Mouse (Mus musculus): ENCODE data around the gene Fdx1. TPM values are rescaled to one million over a fixed set of nuclear protein-coding genes. Genes with fewer than 3 reads are reported as not detected.

The Fdx1 gene
- polyA plus RNA-seq, 1 experiment: 30.5 TPM

DNA sequence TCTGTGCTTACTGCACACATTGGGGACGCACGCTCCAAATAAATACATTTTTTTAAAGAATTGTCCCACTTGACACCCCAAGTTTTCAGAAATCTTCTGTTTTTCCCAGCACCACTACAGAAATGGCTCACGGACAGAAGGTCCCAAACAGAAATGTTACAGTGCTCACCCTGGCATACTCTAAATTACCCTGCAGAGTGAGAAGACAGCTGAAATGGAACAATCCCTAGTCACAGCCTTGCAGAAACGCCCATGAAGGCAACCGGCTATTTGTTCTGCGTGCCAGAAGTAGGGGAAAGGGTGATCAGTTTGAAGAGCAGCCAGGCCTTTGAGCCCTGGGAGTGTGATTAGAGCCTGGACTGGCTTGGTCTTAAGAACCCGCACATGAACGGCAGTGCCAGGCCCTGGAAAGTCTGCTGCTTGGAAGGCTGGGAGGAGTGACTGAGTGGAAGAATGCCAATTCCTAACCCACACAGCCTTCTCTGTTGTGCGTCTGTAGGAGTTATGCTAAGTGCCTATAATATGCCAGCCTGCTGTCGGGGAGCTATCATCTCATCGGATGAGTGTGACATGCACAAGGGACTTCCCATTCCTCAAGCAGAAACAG lies 22.2 kb upstream of the Fdx1 start:
- peaks cover 3% of the 10 kb centered on the region; the same call in 1 of the 2 replicates for H3K4me1 ChIP-seq (replicated peaks; ENCODE audit: control insufficient read depth, insufficient read depth, low read length)
- no peak for TF ChIP-seq CTCF (IDR thresholded peaks at IDR 0.05; ENCODE audit: borderline replicate concordance, control insufficient read depth, extremely low read depth, insufficient read depth, low read length, poor library complexity)
- TF ChIP-seq POLR2A (IDR thresholded peaks at IDR 0.05; ENCODE audit: control insufficient read depth, extremely low read depth, insufficient read depth, low read length, poor library complexity): no peak
- DNase-seq: no peak
- no peaks in the 10 kb centered on the region for H3K36me3 ChIP-seq (ENCODE audit: control insufficient read depth, insufficient read depth, low read length)
- no peaks in the 10 kb centered on the region for H3K27me3 ChIP-seq (ENCODE audit: control insufficient read depth, insufficient read depth, low read length)
- no peak overlapping the region for H3K27ac ChIP-seq (ENCODE audit: control insufficient read depth, insufficient read depth, low read length)
- no peak overlapping the region for H3K4me3 ChIP-seq (ENCODE audit: control insufficient read depth, insufficient read depth, low read length)
- 96% methylated on average over 11 of the region's 11 CpGs for WGBS

DNA sequence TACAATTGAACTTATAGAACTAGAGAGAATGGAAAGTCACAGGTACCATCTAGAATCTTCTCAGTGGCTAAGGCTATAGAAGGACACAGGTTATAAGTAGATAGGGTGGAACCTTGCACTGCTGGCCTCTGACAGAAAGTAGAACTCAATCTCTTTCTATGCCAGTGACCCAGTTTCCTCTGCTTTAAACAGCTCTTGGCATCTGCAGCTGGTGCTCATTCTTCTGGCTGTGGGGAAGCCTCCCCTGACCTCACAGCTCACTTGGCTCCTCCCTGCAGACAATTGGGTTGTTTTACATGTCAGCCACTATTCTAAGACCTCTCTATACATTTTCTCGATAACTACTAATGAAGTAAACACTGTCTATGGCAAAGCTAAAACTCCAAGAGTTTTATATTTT lies 17.8 kb upstream of the Fdx1 start:
- Histone ChIP-seq H3K4me1 (replicated peaks; ENCODE audit: control insufficient read depth, insufficient read depth, low read length) (peaks cover 6% of the 10 kb centered on the region; the same call in 1 of the 2 replicates), H3K36me3 (ENCODE audit: control insufficient read depth, insufficient read depth, low read length) (no peaks in the 10 kb centered on the region), H3K27ac (ENCODE audit: control insufficient read depth, insufficient read depth, low read length) (no peak overlapping the region), H3K27me3 (ENCODE audit: control insufficient read depth, insufficient read depth, low read length) (no peaks in the 10 kb centered on the region), H3K4me3 (ENCODE audit: control insufficient read depth, insufficient read depth, low read length) (no peak overlapping the region)
- 90% methylated on average over 1 of the region's 1 CpGs for WGBS
- no peak for TF ChIP-seq CTCF (IDR thresholded peaks at IDR 0.05; ENCODE audit: borderline replicate concordance, control insufficient read depth, extremely low read depth, insufficient read depth, low read length, poor library complexity)
- no peak for TF ChIP-seq POLR2A (IDR thresholded peaks at IDR 0.05; ENCODE audit: control insufficient read depth, extremely low read depth, insufficient read depth, low read length, poor library complexity)
- peak; percentile 38 for DNase-seq

DNA sequence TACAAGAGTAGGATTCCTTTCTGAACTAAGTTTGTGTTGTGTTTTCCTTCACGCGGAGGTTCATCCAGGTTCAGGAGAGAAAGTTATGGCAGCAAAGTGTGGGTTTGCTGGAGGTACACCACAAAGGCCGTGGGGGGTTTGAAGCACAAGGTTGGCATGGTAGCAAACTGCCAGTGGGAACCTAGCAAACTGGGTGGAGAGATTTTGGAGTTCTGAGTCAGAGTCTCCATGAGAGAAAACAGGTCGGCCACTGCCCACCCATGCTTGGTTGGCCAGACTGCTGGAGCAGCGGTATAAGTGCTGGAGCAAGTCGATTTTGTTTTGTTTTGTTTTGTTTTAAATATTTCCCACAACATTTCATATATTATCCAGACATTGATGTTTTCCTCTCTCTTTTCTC lies 15.9 kb upstream of the Fdx1 start:
- 94% methylated on average over 6 of the region's 6 CpGs for WGBS
- Histone ChIP-seq H3K4me3 (ENCODE audit: control insufficient read depth, insufficient read depth, low read length) (no peak overlapping the region), H3K27me3 (ENCODE audit: control insufficient read depth, insufficient read depth, low read length) (no peaks in the 10 kb centered on the region), H3K36me3 (ENCODE audit: control insufficient read depth, insufficient read depth, low read length) (no peaks in the 10 kb centered on the region), H3K4me1 (replicated peaks; ENCODE audit: control insufficient read depth, insufficient read depth, low read length) (peaks cover 6% of the 10 kb centered on the region; the same call in 1 of the 2 replicates), H3K27ac (ENCODE audit: control insufficient read depth, insufficient read depth, low read length) (no peak overlapping the region)
- no peak for DNase-seq
- no peak for TF ChIP-seq POLR2A (IDR thresholded peaks at IDR 0.05; ENCODE audit: control insufficient read depth, extremely low read depth, insufficient read depth, low read length, poor library complexity)
- TF ChIP-seq CTCF (IDR thresholded peaks at IDR 0.05; ENCODE audit: borderline replicate concordance, control insufficient read depth, extremely low read depth, insufficient read depth, low read length, poor library complexity): no peak

DNA sequence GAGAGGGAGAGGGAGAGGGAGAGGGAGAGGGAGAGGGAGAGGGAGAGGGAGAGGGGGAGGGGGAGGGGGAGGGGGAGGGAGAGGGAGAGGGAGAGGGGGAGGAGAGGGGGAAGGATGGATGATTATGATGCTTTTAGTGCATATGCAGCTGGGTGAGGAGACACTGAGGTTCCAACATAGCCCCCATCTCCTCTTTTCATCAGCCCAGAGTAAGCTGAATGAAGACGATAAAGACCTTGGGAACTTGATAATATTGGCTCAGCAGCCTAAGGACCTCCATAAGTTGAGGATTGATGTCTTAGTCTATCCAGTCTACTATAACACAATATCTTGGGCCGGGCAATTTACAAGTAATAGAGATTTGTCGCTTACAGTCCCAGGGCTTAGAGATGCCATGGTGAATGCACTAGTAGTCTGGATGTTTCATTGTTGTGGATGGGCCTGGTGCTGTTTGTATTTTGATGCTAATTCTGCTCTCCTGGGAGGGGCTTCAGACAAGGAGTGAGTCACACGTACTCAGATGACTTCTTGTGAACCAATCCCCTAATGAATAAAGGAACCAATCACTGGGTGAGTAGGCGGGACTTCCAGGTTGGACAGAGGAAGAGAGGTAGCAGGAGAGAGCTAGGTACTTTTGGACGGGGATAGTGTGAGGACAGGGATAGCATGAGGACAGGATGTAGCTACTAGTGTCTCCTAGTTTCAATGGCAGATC lies 15.3 kb upstream of the Fdx1 start:
- peaks cover 6% of the 10 kb centered on the region; the same call in 1 of the 2 replicates for H3K4me1 ChIP-seq (replicated peaks; ENCODE audit: control insufficient read depth, insufficient read depth, low read length)
- H3K4me3 ChIP-seq (ENCODE audit: control insufficient read depth, insufficient read depth, low read length): no peak overlapping the region
- no peak overlapping the region for H3K27ac ChIP-seq (ENCODE audit: control insufficient read depth, insufficient read depth, low read length)
- no peak for DNase-seq
- no peaks in the 10 kb centered on the region for H3K27me3 ChIP-seq (ENCODE audit: control insufficient read depth, insufficient read depth, low read length)
- TF ChIP-seq POLR2A (IDR thresholded peaks at IDR 0.05; ENCODE audit: control insufficient read depth, extremely low read depth, insufficient read depth, low read length, poor library complexity): no peak
- no peak for TF ChIP-seq CTCF (IDR thresholded peaks at IDR 0.05; ENCODE audit: borderline replicate concordance, control insufficient read depth, extremely low read depth, insufficient read depth, low read length, poor library complexity)
- H3K36me3 ChIP-seq (ENCODE audit: control insufficient read depth, insufficient read depth, low read length): no peaks in the 10 kb centered on the region
- WGBS: 90% methylated on average over 6 of the region's 6 CpGs

DNA sequence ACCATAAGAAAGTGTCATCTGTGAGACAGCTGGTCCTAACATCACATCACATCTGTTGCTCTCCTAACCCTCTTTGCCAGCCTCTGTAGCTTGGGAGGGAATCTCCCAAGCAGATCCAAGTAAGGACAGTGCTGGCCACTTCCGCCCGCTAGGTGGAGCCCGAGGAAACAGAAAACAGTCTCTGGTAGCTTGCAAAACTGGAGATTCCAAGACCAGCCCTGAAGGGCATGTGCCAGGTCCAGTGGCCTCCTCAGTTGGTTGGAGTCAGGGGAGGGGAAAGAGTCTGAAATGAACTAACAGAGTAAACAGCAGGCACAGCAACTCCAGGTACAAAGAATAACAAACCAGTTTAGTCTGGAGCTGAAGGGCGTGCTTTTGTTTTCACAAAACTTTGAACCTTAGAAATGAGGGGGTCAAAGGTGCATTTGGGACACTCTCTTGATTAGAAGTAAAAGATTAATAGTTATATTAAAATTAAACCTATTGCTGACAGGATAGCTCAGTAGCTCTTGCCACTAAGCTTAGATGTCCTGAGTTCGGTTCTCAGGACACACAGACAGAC lies 14.2 kb upstream of the Fdx1 start:
- no peaks in the 10 kb centered on the region for H3K36me3 ChIP-seq (ENCODE audit: control insufficient read depth, insufficient read depth, low read length)
- no peak overlapping the region for H3K27ac ChIP-seq (ENCODE audit: control insufficient read depth, insufficient read depth, low read length)
- peak; percentile 73; the same call in 1 of the 2 replicates for TF ChIP-seq CTCF (IDR thresholded peaks at IDR 0.05; ENCODE audit: borderline replicate concordance, control insufficient read depth, extremely low read depth, insufficient read depth, low read length, poor library complexity)
- TF ChIP-seq POLR2A (IDR thresholded peaks at IDR 0.05; ENCODE audit: control insufficient read depth, extremely low read depth, insufficient read depth, low read length, poor library complexity): no peak
- 46% methylated on average over 5 of the region's 5 CpGs for WGBS
- no peak overlapping the region for H3K4me3 ChIP-seq (ENCODE audit: control insufficient read depth, insufficient read depth, low read length)
- DNase-seq: peak; percentile 78
- H3K27me3 ChIP-seq (ENCODE audit: control insufficient read depth, insufficient read depth, low read length): no peaks in the 10 kb centered on the region
- H3K4me1 ChIP-seq (replicated peaks; ENCODE audit: control insufficient read depth, insufficient read depth, low read length): peaks cover 6% of the 10 kb centered on the region; the same call in 1 of the 2 replicates

DNA sequence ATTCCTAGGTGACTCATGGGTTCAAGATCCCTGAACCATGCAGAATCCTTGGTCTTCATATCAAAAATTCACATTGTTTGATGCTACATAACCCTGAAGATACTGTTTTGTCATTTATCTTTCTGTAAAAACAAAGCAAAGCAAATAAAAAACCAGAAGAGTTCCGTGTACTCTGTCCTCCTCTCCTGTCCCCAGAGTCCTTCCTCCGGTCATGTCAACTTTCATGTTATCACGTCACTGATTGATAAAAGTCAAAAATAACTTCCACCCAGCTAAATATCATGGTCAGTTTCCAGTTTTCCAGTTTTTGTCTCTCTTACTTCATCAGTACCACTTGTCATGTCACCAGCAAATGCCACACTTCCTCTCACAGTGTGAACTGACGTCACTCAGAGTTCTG lies 11.5 kb upstream of the Fdx1 start:
- 86% methylated on average over 4 of the region's 4 CpGs for WGBS
- DNase-seq: no peak
- no peak for TF ChIP-seq CTCF (IDR thresholded peaks at IDR 0.05; ENCODE audit: borderline replicate concordance, control insufficient read depth, extremely low read depth, insufficient read depth, low read length, poor library complexity)
- TF ChIP-seq POLR2A (IDR thresholded peaks at IDR 0.05; ENCODE audit: control insufficient read depth, extremely low read depth, insufficient read depth, low read length, poor library complexity): no peak
- Histone ChIP-seq H3K27ac (ENCODE audit: control insufficient read depth, insufficient read depth, low read length) (no peak overlapping the region), H3K4me3 (ENCODE audit: control insufficient read depth, insufficient read depth, low read length) (no peak overlapping the region), H3K36me3 (ENCODE audit: control insufficient read depth, insufficient read depth, low read length) (no peaks in the 10 kb centered on the region), H3K4me1 (replicated peaks; ENCODE audit: control insufficient read depth, insufficient read depth, low read length) (peaks cover 3% of the 10 kb centered on the region; the same call in 1 of the 2 replicates), H3K27me3 (ENCODE audit: control insufficient read depth, insufficient read depth, low read length) (no peaks in the 10 kb centered on the region)

Measured in thymus, adult 2 months (tissue).